Mouse (Mus musculus): ENCODE measurements around the gene Clcn1. TPM values are rescaled to one million over a fixed set of nuclear protein-coding genes. Genes with fewer than 3 reads are reported as not detected.

Clcn1 gene
- polyA plus RNA-seq, 1 experiment from 2014 or later: 0.33 TPM

- H3K27ac ChIP-seq: peak within 1 kb of the TSS; percentile 93
These were observed 21.7 kb upstream of the Clcn1 start, which contains the start of gene Casp2 for GRCm38 (mm10) chr6:42264626-42265312. Gene Casp2, plus strand, starts transcription at chr6:42264985.

GRCm38 (mm10) chr6:42265391-42266330, 20.8 kb upstream of the Clcn1 start:
- peak overlapping the region; percentile 93 for H3K27ac ChIP-seq
- WGBS: under 1% methylated on average over 21 of the region's 21 CpGs
- H3K9ac ChIP-seq: peak overlapping the region; percentile 88
- H3K4me3 ChIP-seq: peak overlapping the region; percentile 85
- no peaks in the 10 kb centered on the region for H3K9me3 ChIP-seq
- H3K27me3 ChIP-seq: no peaks in the 10 kb centered on the region
- peaks cover 30% of the 10 kb centered on the region for H3K36me3 ChIP-seq
- ATAC-seq (ENCODE audit: insufficient number of reproducible peaks, low FRiP score, low TSS enrichment, low read depth): no peak
- peaks cover 11% of the 10 kb centered on the region; the same call in 1 of the 2 replicates for H3K4me1 ChIP-seq
- H3K4me2 ChIP-seq: peak overlapping the region; percentile 59

More at GRCm38 (mm10) chr6:42264626-42265312, 21.7 kb upstream of the Clcn1 start, which contains the start of gene Casp2:
- Histone ChIP-seq H3K4me2 (peak within 1 kb of the TSS; percentile 59), H3K9me3 (no peaks in the 10 kb centered on the region), H3K9ac (peak within 1 kb of the TSS; percentile 88), H3K36me3 (peaks cover 24% of the 10 kb centered on the region), H3K27me3 (no peaks in the 10 kb centered on the region), H3K4me1 (peaks cover 11% of the 10 kb centered on the region; the same call in 1 of the 2 replicates), H3K4me3 (peak within 1 kb of the TSS; percentile 85)
- WGBS: under 1% methylated on average over 51 of the region's 51 CpGs
- peak; percentile 100 for ATAC-seq (ENCODE audit: insufficient number of reproducible peaks, low FRiP score, low TSS enrichment, low read depth)

- no peaks in the 10 kb centered on the region for H3K9me3 ChIP-seq
- no peak overlapping the region for H3K4me2 ChIP-seq
- peaks cover 63% of the 10 kb centered on the region for H3K36me3 ChIP-seq
- H3K27me3 ChIP-seq: no peaks in the 10 kb centered on the region
- no peak for ATAC-seq (ENCODE audit: insufficient number of reproducible peaks, low FRiP score, low TSS enrichment, low read depth)
- peaks cover 2% of the 10 kb centered on the region; the same call in 1 of the 2 replicates for H3K4me1 ChIP-seq
- no peak overlapping the region for H3K27ac ChIP-seq
- no peak overlapping the region for H3K4me3 ChIP-seq
- H3K9ac ChIP-seq: no peak overlapping the region
These were observed 15.7 kb upstream of the Clcn1 start for GRCm38 (mm10) chr6:42270817-42271216.

GRCm38 (mm10) chr6:42276151-42276550, 10.3 kb upstream of the Clcn1 start:
- H3K9ac ChIP-seq: no peak overlapping the region
- WGBS: 31% methylated on average over 2 of the region's 2 CpGs
- no peaks in the 10 kb centered on the region for H3K27me3 ChIP-seq
- ATAC-seq (ENCODE audit: insufficient number of reproducible peaks, low FRiP score, low TSS enrichment, low read depth): no peak
- no peak overlapping the region for H3K27ac ChIP-seq
- peaks cover 83% of the 10 kb centered on the region for H3K36me3 ChIP-seq
- no peaks in the 10 kb centered on the region for H3K9me3 ChIP-seq
- no peak overlapping the region for H3K4me3 ChIP-seq
- no peak overlapping the region for H3K4me2 ChIP-seq
- H3K4me1 ChIP-seq: no peaks in the 10 kb centered on the region

- Histone ChIP-seq H3K27ac (no peak overlapping the region), H3K27me3 (no peaks in the 10 kb centered on the region), H3K9me3 (no peaks in the 10 kb centered on the region), H3K36me3 (peaks cover 53% of the 10 kb centered on the region), H3K9ac (no peak overlapping the region), H3K4me1 (no peaks in the 10 kb centered on the region), H3K4me2 (no peak overlapping the region), H3K4me3 (no peak overlapping the region)
- 63% methylated on average over 5 of the region's 5 CpGs for WGBS
- no peak for ATAC-seq (ENCODE audit: insufficient number of reproducible peaks, low FRiP score, low TSS enrichment, low read depth)
These were observed 3.5 kb upstream of the Clcn1 start for GRCm38 (mm10) chr6:42282865-42283528.

- no peak for ATAC-seq (ENCODE audit: insufficient number of reproducible peaks, low FRiP score, low TSS enrichment, low read depth)
- Histone ChIP-seq H3K36me3 (peaks cover 11% of the 10 kb centered on the region), H3K4me3 (no peak overlapping the region), H3K27me3 (no peaks in the 10 kb centered on the region), H3K9ac (no peak overlapping the region), H3K27ac (no peak overlapping the region), H3K4me1 (no peaks in the 10 kb centered on the region), H3K9me3 (no peaks in the 10 kb centered on the region), H3K4me2 (no peak overlapping the region)
These were observed 1.1 kb downstream of the Clcn1 start for GRCm38 (mm10) chr6:42287562-42287961.

- no peak for ATAC-seq (ENCODE audit: insufficient number of reproducible peaks, low FRiP score, low TSS enrichment, low read depth)
- H3K36me3 ChIP-seq: no peaks in the 10 kb centered on the region
- no peak overlapping the region for H3K4me3 ChIP-seq
- H3K4me1 ChIP-seq: no peaks in the 10 kb centered on the region
- H3K4me2 ChIP-seq: no peak overlapping the region
- 85% methylated on average over 6 of the region's 6 CpGs for WGBS
- H3K27ac ChIP-seq: no peak overlapping the region
- H3K27me3 ChIP-seq: no peaks in the 10 kb centered on the region
- no peak overlapping the region for H3K9ac ChIP-seq
- no peaks in the 10 kb centered on the region for H3K9me3 ChIP-seq
These were observed 6.8 kb downstream of the Clcn1 start for GRCm38 (mm10) chr6:42293327-42293726.

- H3K36me3 ChIP-seq: no peaks in the 10 kb centered on the region
- H3K27ac ChIP-seq: no peak overlapping the region
- no peaks in the 10 kb centered on the region for H3K27me3 ChIP-seq
- H3K4me1 ChIP-seq: no peaks in the 10 kb centered on the region
- 56% methylated on average over 3 of the region's 3 CpGs for whole genome bisulfite sequencing
- H3K9ac ChIP-seq: no peak overlapping the region
- no peak overlapping the region for H3K4me3 ChIP-seq
- no peak for ATAC-seq (ENCODE audit: insufficient number of reproducible peaks, low FRiP score, low TSS enrichment, low read depth)
- H3K9me3 ChIP-seq: no peaks in the 10 kb centered on the region
- H3K4me2 ChIP-seq: no peak overlapping the region
These were observed 9.1 kb downstream of the Clcn1 start for GRCm38 (mm10) chr6:42295549-42296094.

GRCm38 (mm10) chr6:42299362-42299761, 12.9 kb downstream of the Clcn1 start:
- Histone ChIP-seq H3K36me3 (no peaks in the 10 kb centered on the region), H3K4me3 (no peak overlapping the region), H3K4me1 (no peaks in the 10 kb centered on the region), H3K27me3 (no peaks in the 10 kb centered on the region), H3K27ac (no peak overlapping the region), H3K4me2 (no peak overlapping the region), H3K9me3 (no peaks in the 10 kb centered on the region), H3K9ac (no peak overlapping the region)
- WGBS: 80% methylated on average over 5 of the region's 5 CpGs
- no peak for ATAC-seq (ENCODE audit: insufficient number of reproducible peaks, low FRiP score, low TSS enrichment, low read depth)

GRCm38 (mm10) chr6:42309816-42310378, 23.4 kb downstream of the Clcn1 start:
- Histone ChIP-seq H3K27ac (no peak overlapping the region), H3K27me3 (no peaks in the 10 kb centered on the region), H3K9ac (no peak overlapping the region), H3K9me3 (no peaks in the 10 kb centered on the region), H3K4me2 (no peak overlapping the region), H3K36me3 (no peaks in the 10 kb centered on the region), H3K4me1 (no peaks in the 10 kb centered on the region), H3K4me3 (no peak overlapping the region)
- ATAC-seq (ENCODE audit: insufficient number of reproducible peaks, low FRiP score, low TSS enrichment, low read depth): no peak
- WGBS: 47% methylated on average over 8 of the region's 8 CpGs

GRCm38 (mm10) chr6:42310427-42311053, 24.1 kb downstream of the Clcn1 start:
- no peak overlapping the region for H3K4me2 ChIP-seq
- no peaks in the 10 kb centered on the region for H3K36me3 ChIP-seq
- H3K27ac ChIP-seq: no peak overlapping the region
- no peaks in the 10 kb centered on the region for H3K27me3 ChIP-seq
- H3K9me3 ChIP-seq: no peaks in the 10 kb centered on the region
- H3K9ac ChIP-seq: no peak overlapping the region
- H3K4me3 ChIP-seq: no peak overlapping the region
- 79% methylated on average over 2 of the region's 2 CpGs for WGBS
- no peaks in the 10 kb centered on the region for H3K4me1 ChIP-seq
- no peak for ATAC-seq (ENCODE audit: insufficient number of reproducible peaks, low FRiP score, low TSS enrichment, low read depth)
